Mouse (Mus musculus): ENCODE measurements around the gene Gm20547.
"Not testable (repeated sequence)": the region's sequence is repeated elsewhere in the genome, so short reads cannot be mapped to it uniquely, and the experiment has no call there.

Gm20547 gene

DNA sequence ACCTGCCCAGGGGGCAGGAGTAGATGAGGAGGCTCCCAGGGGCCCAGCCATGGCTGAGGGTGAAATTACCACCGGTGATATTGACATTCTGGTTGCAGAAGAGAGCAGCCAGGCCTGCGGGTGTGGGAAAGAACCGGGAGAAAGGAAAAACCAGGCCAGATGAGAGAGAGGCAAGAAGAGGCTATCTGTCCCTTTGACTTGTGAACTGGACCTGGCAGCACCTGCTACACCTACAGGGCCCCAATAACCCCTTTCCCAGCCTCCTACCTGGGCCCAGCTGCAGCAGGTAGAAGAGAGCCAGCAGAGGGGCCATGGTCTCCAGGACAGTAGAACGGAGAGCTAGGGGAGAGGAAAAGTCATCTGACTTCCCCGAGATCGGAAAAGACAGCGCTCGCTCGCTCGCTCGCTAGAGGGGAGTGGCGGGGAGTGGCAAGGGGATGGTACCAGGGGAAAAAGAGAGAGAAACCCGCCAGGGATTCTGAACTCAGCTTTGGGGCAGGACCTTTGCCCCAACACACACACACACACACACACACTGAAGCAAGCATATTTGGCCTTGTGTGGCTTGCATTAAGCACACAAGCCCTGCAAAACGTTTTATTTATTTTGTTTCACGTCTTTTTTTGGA, at the start of gene Gm20547:
Gene Gm20547, minus strand, starts transcription at position 360 of the 628 bp plus-strand sequence.
- no peak for DNase-seq

DNA sequence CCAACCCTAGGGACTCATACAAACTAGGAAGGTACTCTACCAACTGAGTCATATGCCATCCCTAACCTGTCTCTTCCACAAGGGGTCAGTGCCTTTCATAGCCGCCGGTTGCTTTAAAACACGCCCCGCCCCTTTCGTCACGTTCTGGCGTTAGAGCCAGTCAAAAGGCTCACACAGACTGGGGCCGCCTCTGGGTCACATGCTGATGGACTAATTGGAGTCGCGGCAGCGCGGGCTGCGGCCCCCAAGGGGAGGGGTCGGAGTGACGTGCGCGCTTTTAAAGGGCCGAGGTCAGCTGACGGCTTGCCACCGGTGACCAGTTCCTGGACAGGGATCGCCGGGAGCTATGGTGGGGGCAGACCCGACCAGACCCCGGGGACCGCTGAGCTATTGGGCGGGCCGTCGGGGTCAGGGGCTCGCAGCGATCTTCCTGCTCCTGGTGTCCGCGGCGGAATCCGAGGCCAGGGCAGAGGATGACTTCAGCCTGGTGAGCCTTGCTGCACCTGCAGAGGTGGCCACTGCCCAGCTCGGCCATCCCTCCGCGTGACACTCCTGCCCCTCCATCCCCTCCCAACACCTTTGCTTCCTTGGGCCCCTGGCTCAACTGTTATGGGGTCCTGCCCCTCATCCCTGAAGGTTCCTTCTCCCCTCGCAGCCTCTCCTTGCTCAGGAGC, 49.4 kb upstream of the Gm20547 start, which contains the start of gene Neu1:
Gene Neu1, plus strand, starts transcription at position 193 of the 674 bp plus-strand sequence.
- peak; percentile 99 for DNase-seq

DNA sequence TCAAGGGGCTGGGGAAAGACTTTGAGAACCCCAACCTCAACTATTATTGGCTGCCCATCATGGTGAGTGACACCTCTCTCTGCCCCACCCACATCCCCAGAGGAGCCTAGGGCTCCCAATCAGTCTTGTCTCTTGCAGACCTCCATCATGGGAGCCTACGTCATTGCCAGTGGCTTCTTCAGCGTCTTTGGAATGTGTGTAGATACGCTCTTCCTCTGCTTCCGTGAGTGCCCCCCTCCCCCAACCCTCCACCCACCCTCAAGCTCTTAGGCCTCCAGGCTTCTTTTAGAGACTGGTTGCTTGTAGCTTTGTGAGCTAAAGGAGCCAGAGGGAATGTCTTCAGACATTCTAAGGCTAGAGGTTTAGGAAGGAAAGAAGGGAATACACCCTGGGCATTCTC, 47.0 kb upstream of the Gm20547 start:
- DNase-seq: no peak

DNA sequence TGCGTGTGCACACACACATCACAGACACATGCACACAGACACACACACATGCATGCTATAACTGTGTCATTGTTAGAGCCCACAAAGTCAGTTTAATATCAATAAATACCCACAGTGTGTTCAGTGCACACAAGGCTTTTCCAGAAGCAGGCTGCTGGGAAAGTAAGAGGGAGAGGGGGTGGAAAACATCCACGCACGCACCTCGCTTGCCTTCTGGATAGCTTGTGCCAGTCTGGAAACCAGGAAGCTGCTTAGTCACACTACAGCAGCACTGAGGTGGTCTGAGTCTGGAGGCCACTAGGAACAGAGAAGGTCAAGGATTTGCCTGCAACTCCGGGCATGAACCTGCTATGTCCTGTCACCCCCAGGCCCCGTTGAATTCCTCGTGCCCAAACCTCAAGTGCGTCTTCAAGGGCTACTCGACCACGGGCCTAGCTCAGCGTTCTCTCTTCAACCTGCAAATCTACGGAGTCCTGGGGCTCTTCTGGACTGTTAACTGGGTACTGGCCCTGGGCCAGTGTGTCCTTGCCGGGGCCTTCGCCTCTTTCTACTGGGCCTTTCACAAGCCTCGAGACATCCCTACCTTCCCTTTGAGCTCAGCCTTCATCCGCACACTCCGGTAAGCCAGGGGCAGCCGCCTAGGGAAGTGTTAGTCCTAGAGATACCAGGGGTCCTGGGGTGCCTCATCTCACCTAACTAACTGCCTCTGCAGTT, 45.6 kb upstream of the Gm20547 start:
- no peak for DNase-seq

DNA sequence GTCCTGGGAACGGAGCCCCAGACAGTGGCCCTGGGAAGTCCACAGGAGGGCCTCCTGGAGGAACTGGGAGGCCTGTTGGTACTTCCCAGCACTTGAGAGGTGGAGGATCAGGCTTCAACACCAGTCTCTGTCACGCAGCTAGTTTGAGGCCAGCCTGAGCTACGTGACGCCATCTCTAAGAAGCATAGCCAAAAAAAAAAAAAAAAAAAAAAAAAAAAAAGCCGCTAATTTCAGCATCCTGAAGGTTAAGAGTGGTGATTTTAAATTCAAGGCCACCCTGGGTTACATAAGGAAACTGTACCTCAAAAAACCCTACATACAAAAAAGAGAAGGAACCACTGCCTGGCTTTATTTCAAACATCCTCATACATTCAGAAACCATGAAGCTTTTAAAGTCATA, 42.4 kb upstream of the Gm20547 start:
- DNase-seq: no peak

DNA sequence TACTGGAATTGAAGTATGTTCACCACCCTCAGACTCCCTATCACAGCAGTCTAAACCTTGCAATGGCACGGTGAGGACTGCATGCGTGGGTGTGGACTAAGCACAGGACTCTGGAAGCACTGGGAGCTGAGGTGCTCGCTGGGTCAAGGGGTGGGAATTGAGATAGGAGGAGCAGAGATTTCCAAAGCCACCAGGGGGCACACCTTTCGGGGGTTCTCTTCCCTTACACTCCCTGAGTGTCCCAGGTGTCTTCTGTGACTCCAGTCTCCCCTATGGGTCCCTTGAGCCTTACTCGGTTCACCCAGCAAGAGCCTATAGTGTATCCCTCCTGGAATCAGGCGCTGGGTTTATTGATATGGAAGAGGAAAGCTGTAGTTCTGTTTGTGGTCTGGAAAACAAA, 41.1 kb upstream of the Gm20547 start:
- DNase-seq: no peak

DNA sequence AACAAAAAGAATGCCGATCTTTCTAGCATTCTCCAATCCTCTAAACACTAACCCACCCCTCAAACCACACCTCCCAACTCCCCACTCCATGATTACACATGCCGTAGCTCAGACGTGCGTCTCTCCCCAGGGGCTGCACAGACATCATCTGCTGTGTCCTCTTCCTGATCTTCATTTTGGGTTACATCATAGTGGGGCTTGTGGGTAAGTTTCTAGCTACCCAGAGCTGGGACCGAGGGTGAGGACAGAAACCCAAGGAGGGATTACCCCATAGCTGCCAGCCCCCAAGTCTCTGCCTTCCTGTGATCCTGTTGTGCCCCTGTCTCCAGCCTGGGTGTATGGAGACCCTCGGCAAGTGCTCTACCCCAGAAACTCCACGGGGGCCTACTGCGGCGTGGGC, 35.3 kb upstream of the Gm20547 start:
- DNase-seq: no peak

DNA sequence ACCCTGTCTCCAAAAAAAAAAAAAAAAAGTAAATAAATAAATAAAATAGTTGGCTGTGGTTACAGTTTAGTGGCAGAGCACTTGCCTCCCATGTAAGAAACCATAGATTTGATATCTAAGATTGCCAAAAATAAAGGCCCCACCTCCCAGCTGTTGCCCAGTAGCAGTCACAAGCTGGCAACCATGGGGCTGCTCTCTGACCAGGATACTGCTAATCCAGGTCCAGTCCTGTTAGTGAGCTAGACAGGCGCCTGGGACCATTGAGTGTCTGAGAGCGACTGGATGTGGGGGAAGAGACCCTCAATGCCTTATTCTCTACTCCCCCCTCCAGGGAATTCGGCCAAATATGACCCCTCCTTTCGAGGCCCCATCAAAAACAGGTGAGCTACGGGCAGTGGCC, 34.5 kb upstream of the Gm20547 start:
- no peak for DNase-seq

DNA sequence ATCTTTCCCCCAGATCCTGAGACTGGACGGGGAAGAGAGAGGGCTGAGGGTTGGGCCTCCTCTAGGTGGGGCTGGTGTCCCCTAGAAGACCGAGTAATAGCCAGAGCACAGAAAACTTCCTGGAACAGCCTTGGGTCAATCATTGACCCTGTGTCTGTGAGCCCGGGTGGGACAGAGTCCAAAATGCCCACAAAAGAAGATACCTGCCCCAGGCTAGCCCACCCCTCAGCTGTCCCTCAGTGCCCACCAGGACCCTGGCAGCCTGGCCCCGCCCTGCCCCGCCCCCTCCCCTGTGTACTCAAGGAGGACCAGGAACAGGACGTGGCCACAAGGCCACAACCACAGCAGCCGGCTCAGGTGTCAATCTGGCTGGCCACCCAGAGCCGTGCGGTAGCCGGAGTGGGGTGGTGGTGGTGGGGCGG, 33.6 kb upstream of the Gm20547 start:
- DNase-seq: peak; percentile 25

DNA sequence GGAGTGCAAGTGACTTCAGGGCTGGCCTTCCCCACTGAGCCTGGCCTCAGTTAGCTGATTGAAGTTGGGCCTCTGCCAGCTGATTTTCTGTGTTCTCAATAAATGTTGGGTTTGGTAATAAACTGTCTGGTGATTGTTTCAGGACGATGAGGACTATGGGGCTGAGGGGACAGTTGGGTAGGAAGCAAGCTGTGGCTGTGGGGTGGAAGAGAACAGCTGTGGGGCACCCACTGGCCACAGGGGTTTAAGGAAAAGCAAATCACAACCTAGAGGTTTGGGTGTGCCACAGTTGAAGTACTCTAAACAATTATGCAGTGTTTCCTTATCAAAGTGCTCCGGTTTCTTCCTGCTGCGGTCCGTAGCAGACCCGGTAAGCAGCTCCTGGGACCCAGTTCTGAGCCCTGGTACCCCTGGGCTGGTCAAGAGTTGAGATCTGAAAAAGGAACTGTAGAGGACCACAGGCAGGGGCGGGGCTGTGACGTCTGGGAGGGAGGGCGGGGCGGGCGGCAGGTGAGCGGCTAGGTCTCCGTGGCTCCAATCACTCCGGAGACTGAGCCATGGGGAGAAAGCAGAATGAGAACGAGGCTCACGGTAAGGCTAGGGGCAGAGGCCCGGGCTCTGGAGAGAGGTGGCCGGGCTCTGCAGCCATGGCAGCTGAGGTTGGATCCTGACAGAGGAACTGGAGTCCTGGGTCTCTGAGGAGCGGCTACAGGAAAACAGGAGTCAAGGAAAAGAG, 32.3 kb upstream of the Gm20547 start, which contains the start of gene Slc44a4:
Gene Slc44a4, plus strand, starts transcription at position 537 of the 736 bp plus-strand sequence.
- peak; percentile 13 for DNase-seq

DNA sequence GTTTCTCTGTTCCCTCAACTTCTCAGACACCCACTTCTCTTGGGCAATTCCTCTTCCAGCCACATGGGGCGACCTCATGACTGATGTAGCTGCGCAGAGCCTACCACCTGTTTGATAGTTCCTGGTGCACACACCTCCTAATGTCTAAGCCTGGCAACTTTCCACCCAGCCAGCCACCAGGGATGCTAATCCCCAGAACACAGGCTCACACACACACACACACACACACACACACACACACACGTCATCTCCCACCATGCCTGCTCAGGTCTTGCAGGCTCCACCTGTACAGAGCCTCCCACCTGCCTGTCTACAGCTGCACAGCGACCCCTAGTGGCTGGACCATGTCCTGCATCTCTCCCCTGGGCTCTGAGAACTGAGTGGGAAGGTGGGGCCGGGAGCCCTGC, 30.1 kb upstream of the Gm20547 start:
- DNase-seq: peak; percentile 90

DNA sequence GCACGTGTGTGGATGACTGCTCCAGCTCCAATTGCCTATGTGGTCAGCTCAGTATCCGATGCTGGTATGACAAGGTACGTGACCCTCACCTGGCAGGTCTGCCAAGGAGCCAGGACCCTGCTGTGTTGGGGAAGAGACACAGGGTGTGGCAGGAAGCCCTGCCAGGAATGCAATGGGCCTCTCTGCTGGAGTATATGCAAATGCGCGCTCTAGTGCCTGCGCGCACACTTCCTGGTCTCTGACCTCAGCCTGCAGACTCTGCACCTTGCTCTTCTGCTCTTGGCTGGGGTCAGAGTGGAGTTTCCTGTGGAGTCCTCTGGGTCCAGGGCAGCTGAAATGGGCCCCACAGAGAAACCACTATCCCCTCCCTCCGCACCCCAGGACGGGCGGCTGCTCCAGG, 29.1 kb upstream of the Gm20547 start:
- DNase-seq: no peak

DNA sequence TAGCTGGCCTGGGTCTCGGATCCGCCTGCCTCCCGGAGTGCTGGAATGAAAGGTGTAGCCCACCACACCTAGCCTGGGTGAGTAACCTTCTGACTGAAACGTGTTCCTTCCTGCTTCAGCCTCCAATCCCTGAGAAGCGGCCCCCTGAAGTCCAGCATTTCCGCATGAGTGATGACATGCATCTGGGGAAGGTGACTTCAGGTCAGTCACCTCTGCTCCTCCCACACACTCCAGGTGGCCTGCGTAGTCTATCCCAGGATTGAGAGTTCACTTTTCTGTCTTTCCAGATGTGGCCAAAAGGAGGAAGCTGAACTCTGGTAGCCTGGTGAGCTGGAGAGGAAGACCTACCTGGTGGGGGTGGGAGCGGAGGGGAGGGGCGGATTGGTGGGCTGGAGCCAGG, 21.1 kb upstream of the Gm20547 start:
- DNase-seq: no peak

DNA sequence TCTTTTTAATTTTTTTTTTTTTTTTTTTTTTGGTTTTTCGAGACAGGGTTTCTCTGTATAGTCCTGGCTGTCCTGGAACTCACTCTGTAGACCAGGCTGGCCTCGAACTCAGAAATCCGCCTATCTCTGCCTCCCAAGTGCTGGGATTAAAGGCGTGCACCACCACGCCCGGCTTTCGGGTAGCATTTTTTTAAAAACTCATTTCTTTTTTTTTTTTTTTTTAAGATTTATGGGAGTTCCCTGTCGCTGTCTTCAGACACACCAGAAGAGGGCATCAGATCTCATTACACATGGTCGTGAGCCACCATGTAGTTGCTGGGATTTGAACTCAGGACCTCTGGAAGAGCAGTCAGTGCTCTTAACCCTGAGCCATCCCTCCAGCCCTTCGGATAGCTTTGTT, 20.1 kb upstream of the Gm20547 start:
- DNase-seq: not testable (repeated sequence)

DNA sequence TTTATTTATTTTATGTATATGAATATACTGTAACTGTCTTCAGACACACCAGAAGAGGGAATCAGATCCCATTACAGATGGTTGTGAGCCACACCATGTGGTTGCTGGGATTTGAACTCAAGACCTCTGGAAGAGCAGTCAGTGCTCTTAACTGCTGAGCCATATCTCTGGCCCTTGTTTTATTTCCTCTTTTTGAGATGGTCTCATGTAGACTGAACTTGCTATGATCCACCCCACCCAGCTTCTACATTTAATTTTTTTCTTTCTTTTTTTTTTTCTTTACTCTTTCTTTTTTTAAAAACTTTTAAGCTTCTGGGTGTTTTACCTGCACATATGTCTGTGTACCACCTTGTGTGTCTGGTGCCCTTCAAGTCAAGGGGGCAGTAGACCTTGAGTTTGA, 19.0 kb upstream of the Gm20547 start:
- not testable (repeated sequence) for DNase-seq

DNA sequence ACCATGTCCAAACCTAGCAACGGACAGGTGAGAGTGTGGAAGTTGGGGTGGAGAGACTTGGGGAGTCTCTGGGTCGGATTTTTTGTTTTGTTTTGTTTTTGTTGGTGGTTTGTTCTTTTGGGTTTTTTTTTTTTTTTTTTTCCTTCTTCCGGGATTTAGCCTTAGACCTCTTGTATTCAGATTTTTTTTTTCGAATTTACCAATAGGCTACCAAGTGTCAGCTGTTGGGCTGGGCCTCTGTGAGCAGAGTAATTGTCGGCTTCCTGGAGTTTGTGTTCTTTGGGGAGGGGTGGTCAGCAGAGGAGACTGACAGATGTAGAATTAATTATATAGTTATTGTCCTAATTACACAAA, 18.0 kb upstream of the Gm20547 start:
- DNase-seq: no peak

DNA sequence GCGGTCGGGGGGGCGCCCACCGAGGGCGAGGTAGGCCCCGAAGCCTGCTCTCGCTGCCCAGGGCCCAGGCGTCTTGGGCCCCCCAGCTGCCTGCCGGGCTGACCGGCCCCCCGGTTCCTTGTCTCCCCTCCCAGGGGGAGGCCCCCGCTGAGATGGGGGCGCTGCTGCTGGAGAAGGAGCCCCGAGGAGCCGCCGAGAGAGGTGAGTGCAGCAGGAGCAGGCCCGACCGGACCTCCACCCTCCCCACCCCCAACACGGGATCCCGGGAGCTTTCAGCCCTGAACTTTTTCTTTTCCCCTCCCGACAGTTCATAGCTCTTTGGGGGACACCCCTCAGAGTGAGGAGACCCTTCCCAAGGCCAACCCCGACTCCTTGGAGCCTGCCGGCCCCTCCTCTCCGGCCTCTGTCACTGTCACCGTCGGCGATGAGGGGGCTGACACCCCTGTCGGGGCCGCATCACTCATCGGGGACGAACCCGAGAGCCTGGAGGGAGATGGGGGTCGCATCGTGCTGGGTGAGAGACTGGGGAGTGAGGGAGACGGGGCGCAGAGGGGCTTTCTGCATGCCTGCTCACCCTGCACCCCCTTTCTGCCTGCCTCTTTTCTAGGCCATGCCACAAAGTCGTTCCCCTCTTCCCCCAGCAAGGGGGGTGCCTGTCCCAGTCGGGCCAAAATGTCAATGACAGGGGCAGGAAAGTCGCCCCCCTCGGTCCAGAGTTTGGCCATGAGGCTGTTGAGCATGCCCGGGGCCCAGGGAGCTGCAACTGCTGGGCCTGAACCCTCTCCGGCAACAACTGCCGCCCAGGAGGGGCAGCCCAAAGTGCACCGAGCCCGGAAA, 17.4 kb upstream of the Gm20547 start:
- peak; percentile 43 for DNase-seq

DNA sequence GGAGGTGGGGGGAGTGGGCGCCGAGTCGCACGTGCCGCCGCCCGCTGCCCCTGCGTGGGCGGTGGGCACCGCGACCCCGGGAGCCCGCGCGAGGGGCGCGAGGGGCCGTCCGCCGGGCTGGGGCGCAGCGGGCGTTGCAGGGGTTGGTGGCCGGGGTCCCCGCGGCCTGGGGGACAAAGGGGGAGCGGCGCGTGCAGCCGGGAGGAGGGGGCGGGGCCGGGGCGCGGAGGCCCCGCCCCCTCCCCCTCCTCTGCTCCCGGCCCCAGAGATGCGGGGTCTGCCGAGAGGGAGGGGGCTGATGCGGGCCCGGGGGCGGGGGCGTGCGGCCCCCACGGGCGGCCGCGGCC, 16.8 kb upstream of the Gm20547 start:
- DNase-seq: peak; percentile 19

DNA sequence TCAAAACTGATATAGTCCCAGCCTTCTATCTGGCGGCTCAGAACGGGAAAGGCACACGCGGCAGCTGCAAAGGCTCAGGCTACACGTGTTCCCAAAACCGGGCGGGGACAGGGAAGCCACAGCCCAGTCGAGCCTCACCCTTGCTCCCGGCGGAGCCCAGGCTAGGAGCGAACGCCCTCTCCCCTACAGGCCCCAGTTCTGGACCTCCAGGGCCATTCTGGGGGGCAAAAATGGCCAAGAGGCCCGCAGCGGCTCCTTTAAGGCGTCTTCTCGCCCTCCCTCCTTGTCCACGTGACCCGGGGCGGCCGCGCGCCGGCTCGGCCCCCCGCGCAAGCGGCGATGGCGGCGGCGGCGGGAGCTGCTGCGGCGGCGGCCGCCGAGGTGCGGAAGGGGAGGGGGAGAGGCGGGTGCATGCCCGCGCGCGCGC, 16.3 kb upstream of the Gm20547 start, which contains the start of the genes C2 and Ehmt2:
Gene C2, minus strand, starts transcription at position 106 of the 427 bp plus-strand sequence.
Gene Ehmt2, plus strand, starts transcription at position 310 of the 427 bp plus-strand sequence.
- peak; percentile 76 for DNase-seq

DNA sequence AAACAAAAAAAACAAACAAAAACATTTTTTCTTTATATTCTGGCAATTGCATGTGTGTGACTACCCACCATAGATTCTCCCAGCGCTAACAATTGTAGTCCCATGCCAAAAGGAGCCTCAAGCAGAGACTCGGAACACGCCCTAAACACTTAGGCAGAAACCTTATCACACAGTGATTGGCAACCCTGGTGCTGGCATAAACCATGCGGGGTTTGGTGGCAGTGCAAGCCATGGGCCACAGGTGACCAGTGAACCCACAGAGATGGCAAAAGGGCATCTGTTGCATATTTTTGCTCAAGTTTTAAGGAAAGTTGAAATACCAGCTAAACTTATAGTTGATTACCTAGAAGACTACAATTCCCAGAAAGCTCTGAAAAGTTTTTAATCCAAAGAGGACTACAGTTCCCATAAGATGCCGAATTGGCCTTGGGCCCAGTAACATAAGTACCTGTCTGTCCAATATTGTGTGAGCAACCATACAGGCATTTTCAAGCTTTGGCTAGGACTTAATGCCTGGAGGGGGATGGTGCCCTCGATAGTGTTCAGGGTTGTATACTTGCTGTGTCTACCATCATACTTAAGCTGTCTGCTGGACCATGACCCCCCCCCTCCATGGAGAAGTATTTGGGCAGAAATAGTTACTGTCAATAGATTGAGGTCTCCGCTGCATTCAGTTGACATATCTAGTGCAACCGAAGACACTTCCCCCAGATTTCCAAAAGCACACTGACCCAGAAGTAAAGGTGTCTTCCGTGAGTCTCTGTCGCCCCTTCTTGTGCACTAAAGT, 15.7 kb upstream of the Gm20547 start:
- peak; percentile 52 for DNase-seq

DNA sequence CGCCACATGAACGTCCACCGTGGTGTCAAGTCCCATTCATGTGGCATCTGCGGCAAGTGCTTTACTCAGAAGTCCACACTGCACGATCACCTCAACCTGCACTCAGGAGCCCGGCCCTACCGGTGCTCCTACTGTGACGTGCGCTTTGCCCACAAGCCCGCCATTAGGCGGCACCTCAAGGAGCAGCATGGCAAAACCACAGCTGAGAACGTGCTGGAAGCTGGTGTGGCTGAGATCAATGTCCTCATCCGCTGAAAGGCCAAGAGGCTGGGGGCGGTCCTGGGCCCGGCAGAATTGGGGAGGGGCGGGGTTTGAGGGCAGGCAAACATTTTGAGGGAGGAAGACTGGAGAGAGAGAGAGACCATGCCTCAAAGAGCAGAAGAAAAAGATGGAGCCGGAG, 14.5 kb upstream of the Gm20547 start:
- no peak for DNase-seq
